Comparison of ENCODE assay signal across 25 mouse cellular contexts in the genomic region with DNA sequence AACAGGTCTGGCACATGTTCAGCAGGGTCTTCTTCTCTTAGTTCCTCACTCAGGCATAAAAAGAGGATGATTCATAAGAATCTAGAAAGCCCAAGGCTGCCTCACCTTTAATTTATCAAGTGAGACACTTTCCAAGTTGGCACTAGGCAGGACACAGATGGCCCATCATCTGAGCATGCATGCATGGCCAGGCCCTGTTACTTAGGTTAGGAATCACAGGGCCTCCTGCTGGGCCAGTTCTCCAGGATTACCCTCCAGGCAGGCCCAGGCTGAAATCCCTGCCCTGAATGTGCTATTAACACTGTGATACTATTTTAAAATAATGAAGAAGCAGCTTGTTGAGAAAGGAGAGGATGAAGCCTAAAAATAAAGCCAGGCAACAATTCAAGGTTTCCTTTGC.
DNase-seq lines count a peak whose midpoint lies in the region; ATAC-seq lines count a peak whose summit lies in the region.
"Had no signal": no experiment of that assay in that cellular context is flagged by ENCODE, and none has a peak within 500 bp of the region (broad histone marks: within the 10 kb centered on the region; RNA-seq: fewer than 3 reads in every experiment).

No protein-coding gene starts in this region.

- peak; percentile 79 for ATAC-seq in hindbrain, embryonic 16.5 days
- no peak for ATAC-seq in hindbrain, embryonic 14.5 days (ENCODE audit: low FRiP score)
- ATAC-seq in CD4-positive, CD25-positive, alpha-beta regulatory T cell, adult 4 months, result no peak
- ATAC-seq: forebrain, embryonic 13.5 days; intestine, postnatal 0 days; liver, embryonic 12.5 days had no signal

- H3K4me1 ChIP-seq in hindbrain, embryonic 16.5 days (ENCODE audit: control insufficient read depth, insufficient read depth, low read depth, low read length), result no peaks in the 10 kb centered on the region
- H3K4me1 ChIP-seq in hindbrain, embryonic 14.5 days (replicated peaks; ENCODE audit: control insufficient read depth, insufficient read depth, low read length), result no peaks in the 10 kb centered on the region
- H3K4me1 ChIP-seq: embryonic facial prominence, embryonic 12.5 days; heart, embryonic 10.5 days; limb, embryonic 13.5 days; liver, embryonic 12.5 days; stomach, embryonic 15.5 days had no signal

- H3K4me2 ChIP-seq in hindbrain, embryonic 16.5 days (ENCODE audit: low read length), result no peak overlapping the region
- no peak overlapping the region for H3K4me2 ChIP-seq in hindbrain, embryonic 14.5 days (replicated peaks)
- H3K4me2 ChIP-seq: embryonic facial prominence, embryonic 12.5 days; forebrain, embryonic 13.5 days; limb, embryonic 13.5 days; liver, embryonic 12.5 days; midbrain, embryonic 11.5 days; stomach, embryonic 15.5 days had no signal

- no peaks in the 10 kb centered on the region for H3K9me3 ChIP-seq in hindbrain, embryonic 16.5 days (ENCODE audit: control insufficient read depth, low read length)
- H3K9me3 ChIP-seq in hindbrain, embryonic 14.5 days (ENCODE audit: control insufficient read depth, low read length), result no peaks in the 10 kb centered on the region
- H3K9me3 ChIP-seq: embryonic facial prominence, embryonic 12.5 days; forebrain, embryonic 13.5 days; heart, embryonic 10.5 days; limb, embryonic 13.5 days; liver, embryonic 12.5 days; stomach, embryonic 15.5 days had no signal

- H3K36me3 ChIP-seq in hindbrain, embryonic 16.5 days (ENCODE audit: control insufficient read depth, insufficient read depth, low read length), result no peaks in the 10 kb centered on the region
- no peaks in the 10 kb centered on the region for H3K36me3 ChIP-seq in hindbrain, embryonic 14.5 days (replicated peaks; ENCODE audit: control insufficient read depth, insufficient read depth)
- H3K36me3 ChIP-seq: embryonic facial prominence, embryonic 12.5 days; heart, embryonic 10.5 days; limb, embryonic 13.5 days; liver, embryonic 12.5 days; stomach, embryonic 15.5 days had no signal

- no peak for DNase-seq in hindbrain, embryonic 14.5 days (ENCODE audit: low spot score)
- peak; percentile 84 for DNase-seq in cerebellum, adult 11 months
- peak; percentile 93 for DNase-seq in cerebellum, adult 9-11 months
- peak; percentile 33 for DNase-seq in retina, embryonic 14.5 days (ENCODE audit: low spot score)
- no peak for DNase-seq in thymus, postnatal 0 days (ENCODE audit: low spot score)
- DNase-seq in ovary, postnatal 14 days (ENCODE audit: low spot score), result no peak
- DNase-seq: adrenal gland, postnatal 36 days; gastrocnemius, adult 2 months; heart, postnatal 4 days; kidney, postnatal 36 days; layer of hippocampus, postnatal 36 days; lung, adult 18-20 months; lung, postnatal 10 days; thymus, postnatal 4 days had no signal

- no peak overlapping the region for H3K9ac ChIP-seq in hindbrain, embryonic 16.5 days (ENCODE audit: low read depth, low read length)
- H3K9ac ChIP-seq in hindbrain, embryonic 14.5 days, result no peak overlapping the region
- H3K9ac ChIP-seq: embryonic facial prominence, embryonic 12.5 days; forebrain, embryonic 13.5 days; limb, embryonic 13.5 days; liver, embryonic 12.5 days; stomach, embryonic 15.5 days had no signal

- no peak overlapping the region for H3K27ac ChIP-seq in hindbrain, embryonic 16.5 days (ENCODE audit: low read depth, low read length)
- H3K27ac ChIP-seq in hindbrain, embryonic 14.5 days, result no peak overlapping the region
- H3K27ac ChIP-seq: embryonic facial prominence, embryonic 12.5 days; forebrain, embryonic 13.5 days; gastrocnemius, adult 2 months; heart, embryonic 10.5 days; limb, embryonic 13.5 days; liver, embryonic 12.5 days; stomach, embryonic 15.5 days had no signal

- no peak overlapping the region for H3K4me3 ChIP-seq in hindbrain, embryonic 16.5 days (ENCODE audit: low read length)
- H3K4me3 ChIP-seq in hindbrain, embryonic 14.5 days (replicated peaks; ENCODE audit: low read length), result no peak overlapping the region
- H3K4me3 ChIP-seq: embryonic facial prominence, embryonic 12.5 days; erythroblast, embryonic 14.5 days; forebrain, embryonic 13.5 days; gastrocnemius, adult 2 months; heart, embryonic 10.5 days; limb, embryonic 13.5 days; liver, embryonic 12.5 days; stomach, embryonic 15.5 days had no signal

- H3K27me3 ChIP-seq in hindbrain, embryonic 16.5 days (replicated peaks; ENCODE audit: control insufficient read depth, insufficient read depth, low read length), result no peaks in the 10 kb centered on the region
- H3K27me3 ChIP-seq in hindbrain, embryonic 14.5 days (ENCODE audit: control insufficient read depth, insufficient read depth, low read length), result no peaks in the 10 kb centered on the region
- H3K27me3 ChIP-seq: embryonic facial prominence, embryonic 12.5 days; forebrain, embryonic 13.5 days; limb, embryonic 13.5 days; liver, embryonic 12.5 days; stomach, embryonic 15.5 days had no signal

Comparison
In these comparisons a context has a peak if more than half of its experiments do, and no peak if none do; other contexts are left out.
1. DNase-seq: peak in cerebellum, adult 11 months (single experiment), cerebellum, adult 9-11 months (single experiment) and retina, embryonic 14.5 days (single experiment); none in hindbrain, embryonic 14.5 days (single experiment), thymus, postnatal 0 days (single experiment) and ovary, postnatal 14 days (single experiment).